Mouse (Mus musculus) mesoderm, embryonic 11.5 days (tissue): Measurements from ENCODE around the gene Azgp1.
"Not testable (repeated sequence)": the region's sequence is repeated elsewhere in the genome, so short reads cannot be mapped to it uniquely, and the experiment has no call there.

Source experiments
- DNase-seq: peaks from one replicate; pipeline ENCODE4 v3.0.0-alpha.2; 2012; ENCODE audit warnings: low read depth, low spot score

The Azgp1 gene

GRCm38 (mm10) chr5:137981300-137981699 is at the start of gene Azgp1:
TSS of gene Azgp1 (plus strand) at chr5:137981520.
- no peak for DNase-seq

DNA sequence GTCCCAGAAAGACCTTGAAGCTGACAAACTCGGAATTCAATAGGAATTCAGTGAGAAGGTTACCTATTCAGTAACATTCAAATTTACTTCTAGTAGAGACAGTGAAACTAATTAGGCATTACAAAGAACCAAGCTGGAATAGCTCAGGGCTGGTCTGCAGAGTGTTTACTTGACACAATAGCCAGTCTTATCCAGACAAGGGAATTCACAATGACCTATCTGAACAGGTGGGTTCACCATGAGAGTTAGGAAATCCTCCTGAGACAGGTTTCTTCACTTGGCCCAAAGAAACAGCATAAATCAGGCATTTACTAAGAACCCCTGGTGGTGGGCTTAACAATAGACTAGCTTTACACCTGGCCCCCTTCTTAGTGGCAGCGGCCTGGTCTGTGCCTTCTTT is 47.4 kb upstream of the Azgp1 start:
- DNase-seq = not testable (repeated sequence)

DNA sequence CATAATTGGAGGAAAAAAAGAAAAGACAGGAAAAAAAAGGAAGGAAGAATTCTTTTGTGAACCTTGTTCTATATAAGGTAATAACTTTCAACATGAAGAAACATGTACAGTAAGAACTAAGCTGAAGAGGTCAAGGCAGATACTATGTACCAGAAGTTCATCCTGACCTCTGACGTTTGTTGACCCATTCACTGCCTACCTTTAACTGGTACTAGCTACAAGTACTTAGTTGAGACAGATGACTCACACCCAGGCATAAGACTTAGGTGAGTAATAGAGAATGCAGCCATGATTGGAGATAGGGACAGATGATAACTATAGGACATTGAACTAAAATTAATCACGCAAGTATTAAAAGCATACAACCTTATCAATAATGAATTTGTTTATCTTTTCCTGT is 44.8 kb upstream of the Azgp1 start:
- DNase-seq = no peak

DNA sequence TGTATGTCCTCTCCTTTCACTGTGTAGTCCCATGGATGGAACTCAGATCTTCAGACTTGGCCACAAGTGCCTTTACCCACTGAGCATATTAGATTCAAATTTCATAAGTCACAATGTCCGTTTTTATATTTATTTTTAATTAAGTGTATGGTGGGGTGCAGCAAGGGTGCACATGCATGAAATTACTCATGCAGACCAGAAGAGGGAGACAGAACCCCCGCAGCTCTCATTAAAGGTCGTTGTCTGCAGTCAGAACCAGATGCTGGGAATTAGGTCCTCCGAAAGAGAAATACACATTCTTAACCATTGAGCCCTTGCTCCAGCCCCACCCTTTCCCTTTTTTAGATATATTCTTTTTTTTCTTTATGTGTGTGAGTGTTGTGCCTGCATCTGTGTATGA is 44.1 kb upstream of the Azgp1 start:
- DNase-seq = no peak

DNA sequence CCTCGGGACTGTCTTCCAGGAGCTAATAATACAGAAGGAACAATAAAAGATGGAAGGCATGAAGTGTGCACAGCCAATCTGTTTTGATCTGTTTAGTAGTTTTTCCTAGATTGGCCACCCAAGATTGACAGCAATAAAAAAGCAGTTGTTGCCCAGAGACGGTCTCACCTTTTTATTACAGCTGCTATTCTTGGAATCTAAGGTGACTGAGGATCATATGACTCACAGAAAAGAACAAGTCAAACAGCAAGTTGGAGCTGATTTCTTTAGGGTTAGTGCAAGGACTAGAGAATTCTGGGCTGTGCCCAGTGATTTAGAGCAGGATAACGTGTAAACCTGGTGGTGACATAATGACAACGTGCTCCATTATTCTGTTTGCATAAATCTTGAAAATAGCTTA is 40.4 kb upstream of the Azgp1 start:
- DNase-seq = no peak

DNA sequence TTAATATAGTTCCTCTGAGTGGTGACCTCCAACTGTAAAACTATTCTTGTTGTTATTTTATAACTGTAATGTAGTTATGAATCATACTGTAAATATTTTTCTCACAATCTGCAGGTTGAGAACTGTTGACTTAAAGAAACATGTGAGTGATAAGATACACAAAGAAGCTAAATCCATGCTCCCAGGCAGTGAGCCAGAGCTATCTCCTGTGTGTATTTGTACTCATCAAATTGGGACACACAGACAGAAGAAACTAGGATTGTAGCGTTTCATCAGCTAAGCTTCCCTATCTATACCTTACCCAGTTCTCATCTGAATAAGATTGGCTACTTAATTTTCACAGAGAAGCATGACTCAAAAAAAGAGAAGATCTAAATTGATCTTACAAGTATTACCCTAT is 38.2 kb upstream of the Azgp1 start:
- DNase-seq = no peak

- DNase-seq = no peak
Measured at GRCm38 (mm10) chr5:137947303-137947702, 34.0 kb upstream of the Azgp1 start.

- DNase-seq = no peak
Measured at GRCm38 (mm10) chr5:137951218-137951617, 30.1 kb upstream of the Azgp1 start.

GRCm38 (mm10) chr5:137956404-137956803 is 24.9 kb upstream of the Azgp1 start:
- DNase-seq = no peak

- no peak for DNase-seq
Measured at GRCm38 (mm10) chr5:137962945-137963344, 18.4 kb upstream of the Azgp1 start, which contains the start of gene Gjc3. TSS of gene Gjc3 (minus strand) at chr5:137963098.

DNA sequence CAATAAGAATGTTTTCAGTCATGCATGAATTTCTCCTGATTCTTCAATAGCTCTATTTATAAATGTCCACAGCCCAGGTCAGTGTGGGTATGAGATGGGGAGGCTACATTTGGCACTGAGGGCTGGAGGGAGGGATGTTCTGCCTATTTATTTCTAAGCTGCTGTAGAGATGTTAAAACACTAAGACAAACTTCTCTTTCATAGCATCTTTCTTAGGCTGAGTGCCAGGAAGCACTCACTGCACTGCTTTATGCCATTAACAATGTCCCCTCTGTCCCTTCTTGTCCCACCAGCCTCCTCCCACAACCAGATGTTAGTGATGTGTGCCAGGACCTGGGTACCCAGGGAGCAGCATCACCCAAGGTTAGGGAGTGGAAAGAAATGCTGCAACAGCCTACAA is 14.8 kb upstream of the Azgp1 start:
- DNase-seq = no peak

- no peak for DNase-seq
Measured at GRCm38 (mm10) chr5:137973161-137973560, 8.2 kb upstream of the Azgp1 start.

- no peak for DNase-seq
Measured at GRCm38 (mm10) chr5:137973738-137974137, 7.6 kb upstream of the Azgp1 start.

GRCm38 (mm10) chr5:137974724-137975123 is 6.6 kb upstream of the Azgp1 start:
- no peak for DNase-seq

DNA sequence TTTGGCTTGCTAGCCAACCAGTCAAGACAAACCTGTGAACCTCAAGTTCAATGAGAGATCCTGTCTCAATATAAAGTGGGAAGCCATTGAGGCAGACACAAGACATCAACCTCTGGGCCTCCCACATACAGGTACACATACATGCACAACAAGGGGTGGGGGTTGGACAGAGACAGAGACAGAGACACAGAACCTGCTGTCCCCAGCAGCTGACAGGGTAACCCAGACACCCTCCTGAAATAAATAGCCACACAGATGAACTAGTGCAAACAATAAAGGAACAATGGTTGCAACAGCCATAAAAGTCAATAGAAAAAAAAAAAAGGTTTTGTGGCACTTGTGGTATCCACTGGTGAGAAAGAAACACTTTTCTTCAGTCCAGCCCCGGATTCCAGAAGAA is 5.9 kb upstream of the Azgp1 start:
- DNase-seq = no peak

DNA sequence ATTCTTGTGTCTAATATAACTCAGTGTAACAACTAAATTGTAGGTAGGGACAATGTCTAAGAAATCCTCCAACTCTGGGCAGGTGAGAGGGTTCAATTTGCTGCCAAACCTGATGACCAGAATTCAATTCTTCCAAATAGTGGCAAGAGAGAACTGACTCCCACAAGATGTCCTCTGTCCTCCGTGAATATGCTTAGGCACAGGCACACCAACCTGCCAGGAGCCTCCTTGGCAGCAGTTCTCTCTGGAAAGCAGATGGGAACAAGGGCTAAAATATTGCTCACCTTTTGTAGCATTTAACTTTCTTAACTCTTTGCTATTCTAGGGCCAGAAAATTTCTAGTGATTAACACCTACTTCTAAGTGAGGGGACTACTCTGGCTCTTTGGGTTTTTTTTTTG is 4.0 kb upstream of the Azgp1 start:
- DNase-seq = no peak

DNA sequence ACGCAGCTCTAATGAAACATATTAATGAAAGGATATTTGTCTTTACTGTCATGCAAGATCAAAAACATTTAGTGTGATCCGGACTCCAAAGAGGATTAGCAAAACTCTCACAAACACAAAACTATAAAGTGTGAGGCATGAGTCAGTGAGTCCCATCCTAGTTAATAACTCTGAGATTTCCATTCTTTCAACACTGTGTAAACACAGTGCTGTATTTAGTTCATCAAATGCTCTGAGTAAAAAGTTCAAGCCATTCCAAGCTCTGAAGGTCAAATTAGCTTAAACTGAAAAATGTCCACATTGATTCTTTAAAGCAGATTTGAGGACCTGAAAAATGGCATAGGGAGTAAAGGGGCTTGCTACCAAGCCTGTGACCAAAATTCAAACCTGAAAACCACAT is 2.2 kb upstream of the Azgp1 start:
- DNase-seq = no peak

DNA sequence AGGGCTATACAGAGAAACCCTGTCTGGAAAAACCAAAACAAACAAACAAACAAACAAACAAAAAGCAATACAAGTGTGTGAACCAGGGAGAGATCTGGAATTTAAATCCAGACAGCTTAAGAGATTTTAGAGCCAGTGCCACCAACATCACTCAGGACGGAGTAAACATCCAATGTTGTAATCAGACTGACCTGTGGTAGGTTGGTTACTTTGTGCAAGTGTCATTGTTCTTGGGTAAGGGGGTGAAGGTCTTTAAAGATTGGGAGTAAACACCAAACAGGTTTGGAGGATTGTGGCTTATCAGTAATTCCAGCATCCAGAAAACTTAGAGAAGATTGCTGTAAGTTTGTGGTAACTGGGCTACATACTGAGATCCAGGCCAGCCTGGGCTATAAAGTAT is 5.0 kb downstream of the Azgp1 start:
- DNase-seq = no peak

- DNase-seq = no peak
Measured at GRCm38 (mm10) chr5:138009437-138009836, 28.1 kb downstream of the Azgp1 start.

- DNase-seq = no peak
Measured at GRCm38 (mm10) chr5:138012382-138012781, 31.1 kb downstream of the Azgp1 start.

- no peak for DNase-seq
Measured at GRCm38 (mm10) chr5:138016530-138016929, 35.2 kb downstream of the Azgp1 start.

GRCm38 (mm10) chr5:138016997-138017396 is 35.7 kb downstream of the Azgp1 start:
- DNase-seq = no peak

DNA sequence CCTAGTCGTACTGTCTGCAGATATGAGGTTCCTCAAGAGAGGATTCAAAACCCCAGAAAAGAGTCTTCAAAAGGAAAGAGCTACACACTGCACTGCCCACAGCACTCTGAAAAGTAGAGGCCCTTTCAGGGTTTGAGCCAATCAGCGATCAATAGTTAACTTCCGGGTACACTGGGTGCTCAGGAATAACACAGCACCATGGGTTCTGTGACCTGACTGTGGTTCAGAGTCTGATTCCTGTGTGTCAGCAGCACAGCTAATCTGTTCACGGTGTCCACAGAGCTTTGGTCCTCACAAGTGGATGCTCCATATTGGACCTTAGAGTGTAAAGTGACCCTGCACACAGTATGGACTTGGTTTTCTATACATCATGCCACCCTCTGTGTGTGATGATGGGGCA is 38.3 kb downstream of the Azgp1 start:
- DNase-seq = not testable (repeated sequence)

DNA sequence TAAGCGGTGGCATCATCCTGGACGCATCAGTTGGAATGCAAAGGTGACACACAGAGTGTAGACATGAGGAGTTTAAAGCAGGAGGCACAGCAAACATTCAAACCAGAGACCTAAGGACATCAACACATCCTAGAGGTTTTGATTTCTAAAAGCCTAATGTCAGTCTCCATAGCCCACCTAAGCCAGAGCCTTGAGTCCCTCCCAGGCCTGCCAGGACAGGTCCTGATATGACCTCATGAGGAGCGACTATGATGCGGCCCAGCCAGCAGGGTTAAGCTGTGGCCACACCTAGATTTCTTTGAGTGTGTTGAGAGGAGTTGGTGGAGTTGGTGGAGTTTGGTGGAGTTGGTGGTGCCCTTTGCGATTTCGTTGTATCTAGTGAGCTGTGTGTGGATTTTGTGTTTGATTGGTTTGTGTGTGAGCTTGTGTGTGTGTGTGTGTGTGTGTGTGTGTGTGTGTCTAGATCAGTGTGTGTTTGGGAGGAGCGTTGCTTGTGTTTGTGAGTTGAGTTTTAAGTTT is 39.7 kb downstream of the Azgp1 start, which contains the start of the genes Smok3a and Smok3b:
Smok3a (plus strand) TSS at position 301 of the 519 bp plus-strand sequence.
Smok3b (plus strand) TSS at position 469 of the 519 bp plus-strand sequence.
- not testable (repeated sequence) for DNase-seq
